Mouse (Mus musculus) adrenal gland, postnatal 25 days (tissue): ENCODE data around the gene Ing2. TPM values are rescaled to one million over a fixed set of nuclear protein-coding genes. Genes with fewer than 3 reads are reported as not detected.

ENCODE experiments used
- DNase-seq: peaks from one replicate; pipeline ENCODE4 v3.0.0; 2021; ENCODE audit warnings: mixed read lengths
- long read RNA-seq: library from polyadenylated mRNA; stranded (forward); transcript quantifications from one replicate; pipeline ENCODE4 v2.0.0, GENCODE M21; 2021
- total RNA-seq: library from RNA; stranded (reverse); gene quantifications from 2 replicates; pipeline ENCODE4 v1.2.3, GENCODE M21; 2021

The Ing2 gene
- total RNA-seq: 26.8 and 28.9 TPM in 2 replicates
- long read RNA-seq, transcript Ing2-201 (2 exons, 2,812 nt): major isoform, 31 of 33 reads
- long read RNA-seq, partial matches to known transcripts: 0 of 33 reads
- long read RNA-seq, other reads (novel, unspliced or antisense): 2 of 33 reads

DNA sequence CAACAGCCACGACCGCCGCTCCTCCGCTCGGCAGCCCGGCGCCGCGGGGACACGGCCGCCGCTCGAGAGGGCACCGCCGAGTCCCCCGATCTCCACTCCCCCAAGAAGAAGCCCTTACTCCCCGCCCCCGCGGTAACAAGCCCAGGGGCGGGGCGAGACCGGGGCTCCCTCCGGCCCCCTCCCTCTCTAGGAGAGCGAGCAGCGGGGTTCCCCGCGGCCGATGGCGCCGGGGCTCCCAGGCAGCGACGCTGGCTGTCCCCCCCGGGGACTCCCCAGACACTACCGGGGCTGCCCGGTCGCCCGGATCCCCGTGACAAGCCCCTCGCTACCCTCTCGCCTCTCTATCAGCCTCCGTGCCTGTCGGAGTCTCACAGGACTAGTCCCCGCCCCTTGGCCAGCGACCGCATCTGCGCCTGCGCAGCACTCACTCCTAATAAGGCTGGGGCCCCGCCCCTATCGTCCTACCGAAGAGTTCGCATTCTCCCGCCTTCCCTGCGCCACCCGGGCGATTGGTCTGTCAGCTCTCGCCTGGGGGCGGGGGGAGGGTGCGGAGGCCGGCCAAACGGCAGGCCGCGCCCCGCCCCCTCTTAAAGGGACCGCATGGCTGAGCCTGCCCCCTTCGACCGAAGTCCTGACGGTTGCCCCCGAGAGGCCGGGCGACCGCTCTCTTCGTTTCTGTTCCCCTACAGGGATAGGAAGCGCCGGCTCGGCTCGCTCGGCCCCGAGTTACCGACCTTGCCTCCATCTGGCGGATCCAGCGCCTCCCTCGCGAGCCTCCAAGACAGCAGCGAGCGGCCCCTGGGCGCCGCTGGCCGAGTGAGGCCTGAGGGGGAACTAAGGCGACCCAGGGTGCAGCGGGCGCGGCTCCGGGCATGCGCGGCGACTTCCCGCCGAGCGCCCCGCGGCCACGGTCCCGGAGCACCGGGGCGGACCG, at the start of gene Ing2:
Gene Ing2 (minus strand): TSS at position 780 of the 934 bp plus-strand sequence.
- peak; percentile 100 for DNase-seq

DNA sequence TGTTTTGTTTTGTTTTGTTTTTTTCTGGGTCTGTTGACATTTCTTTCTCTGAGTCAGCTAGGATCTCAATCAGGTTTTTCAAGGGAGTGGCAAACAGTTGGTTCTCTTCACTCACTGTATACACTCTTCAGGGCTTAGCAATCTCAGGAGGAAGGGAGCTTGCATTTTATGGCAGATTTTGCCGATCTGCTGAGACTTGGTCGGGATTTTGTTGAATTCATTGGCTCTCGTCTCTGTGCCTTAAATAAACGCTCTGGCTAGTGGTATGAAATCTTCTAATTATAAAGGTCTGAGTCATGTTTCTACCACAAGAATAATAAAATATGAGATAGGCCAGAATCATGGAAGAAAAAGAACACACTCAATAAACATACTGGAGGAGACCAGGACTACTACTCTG, 46.3 kb upstream of the Ing2 start:
- DNase-seq: no peak

- no peak for DNase-seq
Measured at GRCm38 (mm10) chr8:47718641-47719040, 43.3 kb upstream of the Ing2 start.

GRCm38 (mm10) chr8:47713761-47714745, 38.7 kb upstream of the Ing2 start, which contains the start of gene Cdkn2aip:
Gene Cdkn2aip, minus strand, starts transcription at chr8:47713932.
- peak; percentile 97 for DNase-seq

GRCm38 (mm10) chr8:47713171-47713663, 37.9 kb upstream of the Ing2 start:
- peak; percentile 44 for DNase-seq

DNA sequence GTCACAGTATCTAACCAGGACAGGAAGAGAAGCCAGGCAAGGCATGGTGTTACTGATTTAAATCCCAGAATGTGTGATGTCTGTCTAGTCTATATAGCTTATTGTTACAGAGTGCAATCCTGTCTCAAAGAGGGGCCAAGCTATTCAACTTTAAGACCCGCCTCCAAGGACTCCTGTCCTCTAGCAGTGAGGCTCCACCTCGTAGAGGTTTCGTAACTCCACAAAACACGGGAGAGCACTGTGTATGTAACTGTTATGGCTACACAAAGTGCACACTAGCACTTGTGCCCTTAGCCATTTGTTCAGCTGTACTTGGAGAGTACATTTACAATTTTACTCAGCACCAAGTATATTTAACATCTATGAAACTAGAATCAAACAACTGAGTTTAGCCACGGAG, 32.8 kb upstream of the Ing2 start:
- DNase-seq: no peak

DNA sequence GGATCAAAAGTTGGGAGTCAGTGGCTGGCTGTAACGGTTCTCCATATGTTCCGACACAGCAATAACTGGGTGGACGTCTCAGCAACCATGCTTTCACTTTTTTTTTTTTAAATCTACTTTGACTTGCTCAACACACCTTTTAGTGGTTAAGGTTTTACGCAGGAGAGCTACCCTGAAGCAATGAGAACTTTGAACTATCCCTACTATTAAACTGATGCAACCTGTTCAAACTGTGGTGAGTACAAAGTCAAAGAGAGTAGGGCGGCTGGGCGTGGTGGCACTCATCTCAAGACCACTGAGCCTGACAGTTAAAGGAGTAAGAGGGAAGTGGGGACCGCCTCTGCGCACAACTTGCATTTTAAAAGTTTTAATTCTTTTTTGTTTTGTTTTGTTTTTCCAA, 31.4 kb upstream of the Ing2 start:
- no peak for DNase-seq

DNA sequence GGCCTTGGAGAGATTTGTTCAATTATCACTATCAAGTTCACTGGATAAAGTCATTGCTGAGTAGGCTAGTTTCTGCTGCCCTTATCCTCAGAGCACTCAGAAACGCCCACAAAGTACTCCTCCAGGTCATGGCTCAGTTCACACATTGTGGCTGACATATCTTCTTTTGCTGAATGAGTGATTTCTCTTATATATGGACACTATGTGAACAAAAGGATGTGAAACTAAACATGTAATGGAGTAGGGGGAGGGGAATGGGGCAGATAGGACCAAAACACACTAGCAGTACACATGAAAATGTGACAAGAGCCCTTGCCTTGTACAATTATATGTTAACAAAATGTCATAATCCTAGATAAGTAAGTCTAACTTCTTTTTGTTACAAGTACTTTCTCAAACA, 27.0 kb upstream of the Ing2 start:
- no peak for DNase-seq

GRCm38 (mm10) chr8:47697696-47698095, 22.3 kb upstream of the Ing2 start:
- no peak for DNase-seq

DNA sequence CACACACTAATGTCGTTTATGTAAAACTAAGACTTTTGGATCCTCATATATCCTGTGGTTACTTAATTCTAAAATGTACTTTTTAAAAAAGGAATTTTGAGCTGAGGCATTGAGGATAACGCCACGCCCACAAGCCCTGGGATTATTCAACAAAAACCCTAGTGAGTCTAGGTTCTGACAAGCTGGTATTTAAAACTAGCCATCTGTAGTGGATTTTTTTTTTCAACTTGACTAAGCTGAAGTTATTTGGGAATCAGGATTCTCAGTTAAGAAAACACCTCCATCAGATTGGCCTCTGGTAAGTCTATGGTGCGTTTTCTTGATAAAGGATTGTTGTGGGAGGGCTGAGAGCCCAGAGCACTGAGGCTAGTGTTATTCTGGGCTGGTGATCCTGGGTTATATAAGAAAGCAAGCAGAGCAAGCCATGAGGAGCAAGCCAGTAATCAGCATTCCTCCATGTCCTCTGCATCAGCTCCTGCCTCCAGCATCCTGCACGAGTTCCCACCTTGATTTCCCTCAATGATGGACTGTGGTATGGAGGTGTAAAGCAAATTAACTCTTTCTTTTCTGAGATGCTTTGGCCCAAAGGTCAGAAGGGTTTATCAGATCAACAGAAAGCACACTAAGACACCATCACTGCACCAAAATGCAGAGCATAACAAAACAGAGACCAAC, 20.2 kb upstream of the Ing2 start:
- DNase-seq: no peak

DNA sequence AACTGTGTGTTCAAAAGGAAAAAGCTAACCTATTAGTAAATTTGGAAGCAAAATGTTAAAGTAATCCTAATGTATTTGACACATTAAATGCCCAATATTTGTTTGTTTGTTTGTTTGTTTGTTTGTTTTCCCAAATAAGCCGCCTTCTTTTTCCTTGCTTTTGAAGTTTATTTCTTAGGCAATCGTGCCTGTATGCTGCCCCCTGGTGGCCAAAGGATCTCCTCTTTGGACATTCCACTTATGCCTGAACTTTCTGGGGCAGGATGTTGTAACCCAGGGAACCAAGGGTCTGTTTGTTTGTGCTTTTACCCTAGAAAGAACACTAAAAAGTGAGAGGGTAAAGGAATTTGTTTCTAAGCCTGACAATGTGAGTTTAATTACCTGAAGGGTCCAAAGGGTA, 17.8 kb upstream of the Ing2 start:
- peak; percentile 88 for DNase-seq

DNA sequence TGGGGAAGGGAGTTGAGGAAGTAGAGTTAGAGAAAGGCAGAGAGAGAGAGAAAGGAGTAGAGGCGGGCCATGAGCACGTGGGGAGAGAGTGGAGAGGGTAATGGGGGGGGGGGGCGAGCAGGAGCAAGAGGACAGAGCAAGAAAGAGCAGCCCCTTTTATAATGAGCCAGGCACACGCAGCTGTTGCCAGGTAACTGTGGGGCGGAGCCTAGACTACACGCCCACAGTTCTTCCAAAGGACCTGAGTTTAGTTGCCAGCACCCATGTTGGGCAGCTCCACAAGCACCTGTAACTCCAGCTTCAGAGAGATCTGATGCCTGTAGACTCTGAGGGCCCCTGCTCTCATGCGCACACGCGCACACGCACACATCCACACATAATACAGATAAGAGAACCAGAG, 16.5 kb upstream of the Ing2 start:
- DNase-seq: no peak

GRCm38 (mm10) chr8:47691303-47691702, 15.9 kb upstream of the Ing2 start:
- no peak for DNase-seq

DNA sequence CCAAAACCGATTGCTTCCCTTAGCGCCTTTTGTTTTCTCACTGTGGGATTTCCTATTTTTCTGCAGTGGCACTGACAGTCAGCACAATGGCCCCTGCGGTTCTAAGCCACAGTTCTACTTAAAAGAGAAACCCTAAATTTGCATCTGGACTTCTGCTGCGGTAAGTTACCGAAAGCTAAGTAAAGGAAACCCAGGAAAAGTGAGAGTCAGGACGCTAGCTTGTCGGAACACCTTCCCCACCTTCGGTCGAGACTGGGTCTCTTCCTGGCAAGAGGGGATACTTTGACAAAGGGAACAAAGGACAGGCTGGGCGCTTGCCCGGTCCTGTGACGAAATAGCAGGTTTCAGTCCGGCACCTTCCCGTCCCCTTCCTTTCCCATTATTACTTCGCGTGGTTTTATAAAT, 15.3 kb upstream of the Ing2 start:
- DNase-seq: peak; percentile 9

- no peak for DNase-seq
Measured at GRCm38 (mm10) chr8:47689704-47690326, 14.5 kb upstream of the Ing2 start.

- no peak for DNase-seq
Measured at GRCm38 (mm10) chr8:47684441-47684840, 9.1 kb upstream of the Ing2 start.

DNA sequence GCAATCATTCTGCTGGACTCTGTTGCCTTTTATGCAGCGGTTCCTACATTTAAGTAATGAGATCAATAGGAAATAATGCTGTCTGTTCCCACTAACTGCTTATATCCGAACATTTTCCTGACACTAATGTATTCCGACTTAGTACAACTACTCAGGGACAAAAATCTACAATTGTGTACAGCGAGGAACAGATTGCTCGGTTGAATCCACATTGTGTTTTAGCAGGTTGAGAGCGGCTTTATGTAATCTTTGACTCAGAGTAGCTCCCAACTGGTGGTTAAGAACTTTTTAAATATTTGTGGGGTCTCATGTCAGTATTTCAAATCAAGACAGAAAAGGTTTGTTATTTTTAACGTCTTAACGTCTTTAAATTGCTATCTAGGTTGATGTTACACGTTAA, 8.6 kb upstream of the Ing2 start:
- no peak for DNase-seq

GRCm38 (mm10) chr8:47680306-47680705, 5.0 kb upstream of the Ing2 start:
- DNase-seq: no peak

DNA sequence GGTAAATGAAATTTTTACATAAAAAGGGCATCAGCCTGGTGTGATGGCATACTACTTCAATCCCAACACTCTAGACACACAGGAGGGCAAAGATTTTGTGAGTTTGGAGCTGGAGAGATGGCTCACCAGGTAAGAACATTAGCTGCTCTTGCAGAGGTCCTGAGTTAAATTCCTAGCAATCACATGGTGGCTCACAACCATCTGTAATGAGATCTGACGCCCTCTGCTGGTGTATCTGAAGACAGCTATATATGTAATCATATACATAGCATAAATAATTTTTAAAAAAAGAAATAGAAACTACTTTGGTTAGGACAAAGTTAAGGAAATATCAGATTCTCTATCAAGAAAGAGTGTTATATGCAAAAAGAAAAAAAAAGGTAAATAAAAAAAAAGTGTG, 4.2 kb upstream of the Ing2 start:
- no peak for DNase-seq

GRCm38 (mm10) chr8:47676631-47677030, 1.3 kb upstream of the Ing2 start:
- DNase-seq: no peak

DNA sequence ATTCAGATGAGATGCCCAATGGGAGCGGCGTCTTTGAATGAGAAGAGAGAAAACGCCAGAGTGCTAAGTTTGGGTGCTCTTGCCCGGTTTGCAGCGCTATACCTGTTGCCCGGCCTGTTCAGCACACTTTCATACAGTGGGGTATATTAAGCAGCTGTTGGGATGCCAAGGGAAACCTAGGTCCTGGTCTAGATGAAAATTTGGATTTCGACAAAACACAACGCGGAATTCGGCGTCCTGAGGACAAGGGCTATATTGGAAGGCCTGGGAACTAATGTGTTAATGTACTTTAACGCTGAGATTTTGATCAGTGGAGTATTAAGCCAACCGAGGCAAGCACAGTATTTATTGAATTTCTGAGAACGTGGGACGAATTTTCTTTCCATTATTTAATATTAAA, 868 bp upstream of the Ing2 start:
- no peak for DNase-seq
